23 mouse cellular contexts compared by ENCODE assay signal in the genomic region with DNA sequence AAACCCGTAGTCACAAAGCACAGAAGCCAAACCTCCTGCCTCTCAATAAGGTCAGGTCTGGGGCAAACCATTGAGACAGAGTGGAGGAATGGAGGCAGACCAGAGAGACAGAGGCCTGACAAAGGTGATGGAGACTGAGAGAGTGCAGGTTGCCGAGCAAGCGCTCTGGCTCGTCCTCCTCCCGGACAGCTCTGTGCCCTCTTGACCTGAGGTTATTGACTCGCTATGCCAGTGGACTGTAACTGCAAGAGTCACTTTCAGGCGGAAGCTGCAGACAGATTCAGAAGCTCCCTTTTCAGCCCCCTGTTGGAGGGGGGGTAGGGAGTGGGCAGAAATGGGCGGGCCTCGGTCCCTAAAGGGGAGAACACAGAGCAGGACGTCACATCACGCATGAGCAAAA. TPM values are rescaled to one million over a fixed set of nuclear protein-coding genes. Genes with fewer than 3 reads are reported as not detected.
DNase-seq lines count a peak whose midpoint lies in the region; ATAC-seq and TF ChIP-seq lines count a peak whose summit lies in the region.
"Had no signal": no experiment of that assay in that cellular context is flagged by ENCODE, and none has a peak within 500 bp of the region (broad histone marks: within the 10 kb centered on the region; RNA-seq: fewer than 3 reads in every experiment).

No protein-coding gene starts in this region.

- peak; percentile 10 for DNase-seq in cerebellum, adult 9-11 months
- no peak for DNase-seq in cerebellum, adult 11-12 months
- peak; percentile 25 to 44 for DNase-seq in kidney, postnatal 36 days
- DNase-seq in kidney, postnatal 14 days = no peak
- no peak for DNase-seq in forebrain, postnatal 0 days
- no peak for DNase-seq in layer of hippocampus, adult 11-12 months (ENCODE audit: low spot score)
- DNase-seq: adrenal gland, adult 8-10 months; adrenal gland, postnatal 36 days; B cell, adult 2 months; cerebellum, adult 8-10 months; cerebellum, postnatal 25 days; gastrocnemius, postnatal 14 days; heart, adult 2 months; heart, postnatal 14 days had no signal

- H3K9ac ChIP-seq in liver, embryonic 15.5 days = no peak overlapping the region
- H3K9ac ChIP-seq in forebrain, postnatal 0 days = no peak overlapping the region
- H3K9ac ChIP-seq: embryonic facial prominence, embryonic 12.5 days; forebrain, embryonic 12.5 days; heart, embryonic 15.5 days had no signal

- H3K9me3 ChIP-seq in liver, embryonic 15.5 days (replicated peaks) = no peaks in the 10 kb centered on the region
- no peaks in the 10 kb centered on the region for H3K9me3 ChIP-seq in forebrain, postnatal 0 days (ENCODE audit: low read length)
- H3K9me3 ChIP-seq: embryonic facial prominence, embryonic 12.5 days; forebrain, embryonic 12.5 days; G1E; heart, embryonic 15.5 days; hindbrain, embryonic 10.5 days had no signal

- no peak overlapping the region for H3K4me3 ChIP-seq in liver, embryonic 15.5 days (replicated peaks)
- no peak overlapping the region for H3K4me3 ChIP-seq in forebrain, postnatal 0 days (ENCODE audit: low read depth, low read length)
- H3K4me3 ChIP-seq: embryonic facial prominence, embryonic 12.5 days; forebrain, embryonic 12.5 days; heart, adult 2 months; heart, embryonic 15.5 days; hindbrain, embryonic 10.5 days had no signal

- WGBS in liver, embryonic 15.5 days (ENCODE audit: insufficient replicate concordance) = 69% methylated on average over 11 of the region's 11 CpGs
- WGBS in forebrain, postnatal 0 days = 89% methylated on average over 11 of the region's 11 CpGs

- H3K4me2 ChIP-seq in liver, embryonic 15.5 days = no peak overlapping the region
- no peak overlapping the region for H3K4me2 ChIP-seq in forebrain, postnatal 0 days (ENCODE audit: low read depth)
- H3K4me2 ChIP-seq: embryonic facial prominence, embryonic 12.5 days; forebrain, embryonic 12.5 days; heart, embryonic 11.5 days; heart, embryonic 15.5 days had no signal

- ATAC-seq in liver, embryonic 15.5 days (ENCODE audit: insufficient read depth) = peak; percentile 62
- no peak for ATAC-seq in forebrain, postnatal 0 days
- ATAC-seq: CD4-positive, CD25-positive, alpha-beta regulatory T cell, adult 4 months; forebrain, embryonic 16.5 days had no signal

- no peaks in the 10 kb centered on the region for H3K27me3 ChIP-seq in liver, embryonic 15.5 days
- H3K27me3 ChIP-seq in forebrain, postnatal 0 days (ENCODE audit: insufficient read depth, low read length) = no peaks in the 10 kb centered on the region
- H3K27me3 ChIP-seq: embryonic facial prominence, embryonic 12.5 days; forebrain, embryonic 12.5 days; heart, embryonic 15.5 days had no signal

- no peak for TF ChIP-seq CTCF in forebrain, postnatal 0 days (IDR thresholded peaks at IDR 0.05; ENCODE audit: low read depth)

- H3K4me1 ChIP-seq in liver, embryonic 15.5 days (replicated peaks) = peaks cover 38% of the 10 kb centered on the region
- H3K4me1 ChIP-seq in forebrain, postnatal 0 days (ENCODE audit: insufficient read depth) = peaks cover 5% of the 10 kb centered on the region

- H3K36me3 ChIP-seq in liver, embryonic 15.5 days (replicated peaks) = peaks cover 6% of the 10 kb centered on the region; the same call in 1 of the 2 replicates
- H3K36me3 ChIP-seq in forebrain, postnatal 0 days (ENCODE audit: insufficient read depth) = peaks cover 51% of the 10 kb centered on the region

- H3K27ac ChIP-seq in liver, embryonic 15.5 days (replicated peaks) = no peak overlapping the region
- H3K27ac ChIP-seq in forebrain, postnatal 0 days (ENCODE audit: low read depth, low read length) = no peak overlapping the region
- H3K27ac ChIP-seq: embryonic facial prominence, embryonic 12.5 days; forebrain, embryonic 12.5 days; heart, adult 2 months; heart, embryonic 15.5 days; hindbrain, embryonic 10.5 days had no signal

RNA-seq across cellular contexts. Expression of a gene that starts 8.5 kb away (rescaled TPM):
- 1.7 and 2.1 TPM in 2 replicates for polyA plus RNA-seq in liver, embryonic 15.5 days (2015; fragmentation: Nextera tagmentation; extraction: Ambion mirVana)
- 13.6 and 17.6 TPM in 2 replicates for total RNA-seq in forebrain, postnatal 0 days (2014; rRNA removed)
- 4.0 and 4.4 TPM in 2 replicates for polyA plus RNA-seq in forebrain, postnatal 0 days (2015; fragmentation: Nextera tagmentation; extraction: Ambion mirVana)

RNA-seq across cellular contexts. Expression of a gene that starts 12.9 kb away (rescaled TPM):
- 23.8 and 26.5 TPM in 2 replicates for polyA plus RNA-seq in liver, embryonic 15.5 days (2015; fragmentation: Nextera tagmentation; extraction: Ambion mirVana)
- 25.0 and 26.3 TPM in 2 replicates for total RNA-seq in forebrain, postnatal 0 days (2014; rRNA removed)
- polyA plus RNA-seq in forebrain, postnatal 0 days (2015; fragmentation: Nextera tagmentation; extraction: Ambion mirVana) = 16.5 and 19.1 TPM in 2 replicates

RNA-seq across cellular contexts. Expression of a gene that starts 23.9 kb away (rescaled TPM):
- polyA plus RNA-seq in liver, embryonic 15.5 days (2015; fragmentation: Nextera tagmentation; extraction: Ambion mirVana) = 79.3 and 89.6 TPM in 2 replicates
- total RNA-seq in forebrain, postnatal 0 days (2014; rRNA removed) = 124 and 146 TPM in 2 replicates
- polyA plus RNA-seq in forebrain, postnatal 0 days (2015; fragmentation: Nextera tagmentation; extraction: Ambion mirVana) = 165 and 169 TPM in 2 replicates

RNA-seq across cellular contexts. Expression of a gene that starts 24.4 kb away (rescaled TPM):
- polyA plus RNA-seq in liver, embryonic 15.5 days (2015; fragmentation: Nextera tagmentation; extraction: Ambion mirVana) = 0.79 and 1.0 TPM in 2 replicates
- total RNA-seq in forebrain, postnatal 0 days (2014; rRNA removed) = 5.7 and 5.8 TPM in 2 replicates
- polyA plus RNA-seq in forebrain, postnatal 0 days (2015; fragmentation: Nextera tagmentation; extraction: Ambion mirVana) = 2.0 TPM in 2 replicates

RNA-seq across cellular contexts. Expression of a gene that starts 38.3 kb away (rescaled TPM):
- 2.0 and 2.6 TPM in 2 replicates for polyA plus RNA-seq in liver, embryonic 15.5 days (2015; fragmentation: Nextera tagmentation; extraction: Ambion mirVana)
- total RNA-seq in forebrain, postnatal 0 days (2014; rRNA removed) = 81.6 and 86.4 TPM in 2 replicates
- 47.5 and 51.7 TPM in 2 replicates for polyA plus RNA-seq in forebrain, postnatal 0 days (2015; fragmentation: Nextera tagmentation; extraction: Ambion mirVana)

Comparison
In these comparisons a context has a peak if more than half of its experiments do, and no peak if none do; other contexts are left out.
1. DNase-seq: peak in cerebellum, adult 9-11 months (single experiment) and kidney, postnatal 36 days (2 of 2); none in cerebellum, adult 11-12 months (single experiment), kidney, postnatal 14 days (single experiment), forebrain, postnatal 0 days (single experiment) and layer of hippocampus, adult 11-12 months (single experiment).